Mouse (Mus musculus) cerebellum, adult 8-10 months (tissue): ENCODE data around the gene Hcn2.
A peak's percentile ranks its signal among the peaks of the same experiment; 100 is the strongest.
"Not testable (repeated sequence)": the region's sequence is repeated elsewhere in the genome, so short reads cannot be mapped to it uniquely, and the experiment has no call there.

ENCODE experiments used
- DNase-seq: peaks from one replicate; pipeline ENCODE4 v3.0.0; 2022

The Hcn2 gene

GRCm38 (mm10) chr10:79745898-79746773 lies 29.7 kb downstream of the Hcn2 start, which contains the start of gene Polrmt:
Gene Polrmt, minus strand, starts transcription at chr10:79746581.
- DNase-seq, result peak; percentile 93

GRCm38 (mm10) chr10:79746774-79747151 lies 30.3 kb downstream of the Hcn2 start:
- DNase-seq, result no peak

- no peak for DNase-seq
Observed at GRCm38 (mm10) chr10:79748496-79748895, 32.1 kb downstream of the Hcn2 start.

- DNase-seq, result peak; percentile 80
Observed at GRCm38 (mm10) chr10:79754856-79755516, 38.6 kb downstream of the Hcn2 start, which contains the start of gene Fgf22. Gene Fgf22, plus strand, starts transcription at chr10:79755076.

GRCm38 (mm10) chr10:79755854-79756253 lies 39.4 kb downstream of the Hcn2 start:
- no peak for DNase-seq

GRCm38 (mm10) chr10:79756660-79757059 lies 40.2 kb downstream of the Hcn2 start:
- no peak for DNase-seq

GRCm38 (mm10) chr10:79759675-79760074 lies 43.2 kb downstream of the Hcn2 start:
- DNase-seq, result not testable (repeated sequence)

GRCm38 (mm10) chr10:79760603-79761143 lies 44.2 kb downstream of the Hcn2 start:
- no peak for DNase-seq

GRCm38 (mm10) chr10:79762875-79763274 lies 46.4 kb downstream of the Hcn2 start:
- DNase-seq, result no peak

- DNase-seq, result no peak
Observed at GRCm38 (mm10) chr10:79764234-79764633, 47.8 kb downstream of the Hcn2 start.

GRCm38 (mm10) chr10:79765228-79765745 lies 48.9 kb downstream of the Hcn2 start:
- DNase-seq, result no peak

GRCm38 (mm10) chr10:79766001-79766507 lies 49.6 kb downstream of the Hcn2 start:
- DNase-seq, result no peak

- DNase-seq, result peak; percentile 100
Observed at GRCm38 (mm10) chr10:79766508-79767325, 50.3 kb downstream of the Hcn2 start, which contains the start of gene Rnf126. Gene Rnf126, minus strand, starts transcription at chr10:79766952.

GRCm38 (mm10) chr10:79767372-79768244 lies 51.2 kb downstream of the Hcn2 start:
- DNase-seq, result peak; percentile 91

GRCm38 (mm10) chr10:79768400-79768799 lies 52.0 kb downstream of the Hcn2 start:
- DNase-seq, result peak; percentile 79

- DNase-seq, result no peak
Observed at GRCm38 (mm10) chr10:79769329-79769728, 52.9 kb downstream of the Hcn2 start.

GRCm38 (mm10) chr10:79772320-79772719 lies 55.9 kb downstream of the Hcn2 start:
- DNase-seq, result no peak

- DNase-seq, result no peak
Observed at GRCm38 (mm10) chr10:79773208-79773607, 56.8 kb downstream of the Hcn2 start.

GRCm38 (mm10) chr10:79774486-79775279 lies 58.2 kb downstream of the Hcn2 start:
- no peak for DNase-seq

- DNase-seq, result no peak
Observed at GRCm38 (mm10) chr10:79777103-79777531, 60.7 kb downstream of the Hcn2 start, which contains the start of gene Fstl3. Gene Fstl3, plus strand, starts transcription at chr10:79777272.
